Mouse (Mus musculus): ENCODE data around the gene Gm13277. TPM values are rescaled to one million over a fixed set of nuclear protein-coding genes. Genes with fewer than 3 reads are reported as not detected.
A peak's percentile ranks its signal among the peaks of the same experiment; 100 is the strongest.
"Not testable (repeated sequence)": the region's sequence is repeated elsewhere in the genome, so short reads cannot be mapped to it uniquely, and the experiment has no call there.

Gm13277 gene
- not detected for total RNA-seq (2022)

DNA sequence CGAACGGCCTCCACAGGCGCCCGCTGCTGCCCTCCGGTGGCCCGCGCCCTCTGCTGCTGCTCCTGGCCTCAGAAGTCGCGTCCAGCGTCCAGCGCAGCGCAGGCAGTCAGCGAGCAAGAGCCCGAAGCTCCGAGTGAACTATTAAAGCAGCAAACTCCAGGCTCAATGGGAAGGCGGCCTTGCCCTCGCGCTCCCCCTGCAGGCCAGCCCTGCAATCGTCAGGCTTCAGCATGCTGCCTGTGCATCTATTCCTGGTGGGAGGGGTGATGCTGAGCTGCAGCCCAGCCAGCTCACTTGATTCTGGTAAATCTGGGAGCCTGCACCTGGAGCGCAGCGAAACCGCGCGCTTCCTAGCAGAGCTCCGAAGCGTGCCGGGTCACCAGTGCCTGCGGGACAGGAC is at the start of gene Gm13277:
Gene Gm13277, plus strand, starts transcription at position 231 of the 400 bp plus-strand sequence.
- peak; percentile 68 for DNase-seq (ENCODE audit: low spot score)

DNA sequence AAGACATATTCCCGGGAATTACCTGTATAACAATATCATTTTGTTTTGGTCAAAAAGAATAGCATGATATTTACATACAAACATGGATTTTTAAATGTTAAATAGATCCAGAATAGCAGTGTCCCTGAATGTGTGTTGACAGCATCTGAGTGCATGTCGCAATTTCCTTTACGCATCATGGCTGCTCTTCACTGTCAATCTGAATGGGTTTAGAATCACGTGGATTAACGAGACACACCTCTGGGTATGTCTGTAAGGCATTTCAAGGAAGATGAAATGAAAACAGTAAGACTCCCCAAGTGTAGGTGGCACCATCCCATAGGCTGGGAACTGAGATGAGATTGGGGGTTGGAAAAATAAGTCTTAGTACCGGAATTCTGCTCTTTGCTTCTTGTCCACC is 49.4 kb upstream of the Gm13277 start:
- DNase-seq (ENCODE audit: low spot score), result no peak

DNA sequence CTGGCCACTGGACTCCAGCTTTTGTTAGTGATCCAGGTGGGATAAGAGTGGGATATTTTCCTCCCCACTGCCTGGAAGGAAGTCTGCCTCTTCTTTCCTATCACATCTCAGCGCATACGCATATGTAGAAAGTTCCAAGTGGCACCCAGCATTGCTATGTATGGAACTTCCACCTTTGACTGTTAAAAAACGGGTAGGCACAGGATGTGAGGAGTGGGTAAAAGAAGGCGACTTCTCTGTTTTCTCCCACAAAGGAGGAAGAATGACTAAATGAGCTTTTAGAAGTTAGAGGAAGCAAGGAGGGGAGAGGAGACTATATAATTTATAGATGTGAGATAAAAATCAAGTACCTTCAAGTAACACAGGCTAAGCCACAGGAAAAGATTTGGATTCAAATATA is 47.0 kb upstream of the Gm13277 start:
- no peak for DNase-seq (ENCODE audit: low spot score)

DNA sequence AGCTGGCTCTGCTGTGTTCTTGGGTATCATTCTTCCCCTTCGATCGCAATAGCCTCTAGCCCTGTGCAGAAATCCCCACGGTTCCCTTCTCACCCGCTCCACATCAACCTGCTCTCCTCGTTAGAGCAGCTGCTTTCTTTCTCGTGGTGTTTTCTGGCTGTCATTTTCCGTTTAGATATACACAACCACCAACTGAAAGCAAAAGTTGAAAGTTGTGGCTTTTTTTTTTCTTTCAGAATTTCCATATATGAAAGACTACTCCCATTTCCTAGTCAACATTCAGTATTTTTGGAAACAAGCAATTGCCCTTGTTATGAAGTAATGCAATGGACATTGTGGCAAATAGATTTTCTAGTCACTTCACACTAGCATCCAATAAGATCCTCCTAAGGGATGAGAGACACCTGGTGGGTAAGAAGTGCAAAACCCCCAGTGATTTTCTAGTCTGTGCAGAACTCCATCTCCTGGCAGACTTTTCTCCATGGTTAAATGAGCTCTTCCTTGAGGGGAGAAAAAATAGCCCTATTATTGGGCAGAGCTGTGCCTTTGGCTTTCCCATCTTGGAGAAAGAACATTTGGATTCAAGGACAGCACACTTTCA is 45.6 kb upstream of the Gm13277 start:
- no peak for DNase-seq (ENCODE audit: low spot score)

DNA sequence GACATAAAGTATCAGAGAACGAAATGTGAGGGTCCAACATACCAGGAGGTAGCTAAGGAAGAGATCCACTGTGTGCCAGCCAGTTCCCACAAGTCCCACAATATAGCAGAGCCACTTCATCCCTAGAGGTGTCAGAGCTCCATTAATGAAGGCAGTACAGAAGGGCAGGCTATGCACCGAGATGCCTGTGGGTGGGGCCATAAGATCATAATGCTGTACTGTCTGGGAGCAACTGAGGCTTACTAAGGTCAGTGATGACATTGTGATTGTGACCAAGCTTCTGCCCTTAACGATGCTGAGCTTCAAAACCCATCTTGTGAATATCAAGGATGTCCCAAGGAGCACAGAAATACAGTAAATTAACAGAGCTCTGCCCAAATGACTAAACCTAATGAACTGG is 44.2 kb upstream of the Gm13277 start:
- DNase-seq (ENCODE audit: low spot score), result no peak

DNA sequence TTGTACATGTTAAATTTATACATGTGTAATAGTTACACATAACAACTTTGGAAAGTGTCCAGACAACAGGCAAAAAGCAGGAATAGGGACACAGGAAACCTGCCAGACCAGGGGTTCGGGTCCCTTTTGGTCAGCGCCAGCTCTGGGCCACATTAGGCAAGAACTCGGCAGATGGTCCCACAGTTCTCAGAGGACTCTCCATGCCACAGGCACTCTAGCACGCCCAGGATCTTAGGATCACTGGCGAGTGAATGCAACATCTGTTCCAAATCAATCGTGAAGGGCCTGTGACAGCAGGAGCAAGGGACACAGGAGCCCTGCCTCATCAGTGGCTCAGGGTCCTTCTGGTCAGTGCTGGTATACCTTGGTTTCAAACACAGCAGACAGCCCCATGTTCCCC is 38.5 kb upstream of the Gm13277 start:
- no peak for DNase-seq (ENCODE audit: low spot score)

DNA sequence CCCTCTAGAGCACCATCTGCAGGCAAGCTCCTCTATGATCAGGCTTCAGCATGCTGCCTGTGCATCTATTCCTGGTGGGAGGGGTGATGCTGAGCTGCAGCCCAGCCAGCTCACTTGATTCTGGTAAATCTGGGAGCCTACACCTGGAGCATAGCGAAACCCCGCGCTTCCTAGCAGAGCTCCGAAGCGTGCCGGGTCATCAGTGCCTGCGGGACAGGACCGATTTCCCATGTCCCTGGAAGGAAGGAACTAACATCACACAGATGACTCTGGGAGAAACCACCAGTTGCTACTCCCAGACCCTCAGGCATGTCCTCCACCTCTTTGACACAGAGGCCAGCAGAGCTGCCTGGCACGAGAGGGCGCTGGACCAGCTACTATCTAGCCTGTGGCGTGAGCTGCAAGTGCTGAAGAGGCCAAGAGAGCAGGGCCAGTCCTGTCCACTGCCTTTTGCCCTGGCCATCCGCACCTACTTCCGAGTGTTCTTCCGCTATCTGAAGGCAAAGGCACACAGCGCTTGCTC is 33.6 kb upstream of the Gm13277 start, which contains the start of gene Gm13271:
Gene Gm13271, plus strand, starts transcription at position 51 of the 523 bp plus-strand sequence.
- DNase-seq (ENCODE audit: low spot score), result peak; percentile 66

DNA sequence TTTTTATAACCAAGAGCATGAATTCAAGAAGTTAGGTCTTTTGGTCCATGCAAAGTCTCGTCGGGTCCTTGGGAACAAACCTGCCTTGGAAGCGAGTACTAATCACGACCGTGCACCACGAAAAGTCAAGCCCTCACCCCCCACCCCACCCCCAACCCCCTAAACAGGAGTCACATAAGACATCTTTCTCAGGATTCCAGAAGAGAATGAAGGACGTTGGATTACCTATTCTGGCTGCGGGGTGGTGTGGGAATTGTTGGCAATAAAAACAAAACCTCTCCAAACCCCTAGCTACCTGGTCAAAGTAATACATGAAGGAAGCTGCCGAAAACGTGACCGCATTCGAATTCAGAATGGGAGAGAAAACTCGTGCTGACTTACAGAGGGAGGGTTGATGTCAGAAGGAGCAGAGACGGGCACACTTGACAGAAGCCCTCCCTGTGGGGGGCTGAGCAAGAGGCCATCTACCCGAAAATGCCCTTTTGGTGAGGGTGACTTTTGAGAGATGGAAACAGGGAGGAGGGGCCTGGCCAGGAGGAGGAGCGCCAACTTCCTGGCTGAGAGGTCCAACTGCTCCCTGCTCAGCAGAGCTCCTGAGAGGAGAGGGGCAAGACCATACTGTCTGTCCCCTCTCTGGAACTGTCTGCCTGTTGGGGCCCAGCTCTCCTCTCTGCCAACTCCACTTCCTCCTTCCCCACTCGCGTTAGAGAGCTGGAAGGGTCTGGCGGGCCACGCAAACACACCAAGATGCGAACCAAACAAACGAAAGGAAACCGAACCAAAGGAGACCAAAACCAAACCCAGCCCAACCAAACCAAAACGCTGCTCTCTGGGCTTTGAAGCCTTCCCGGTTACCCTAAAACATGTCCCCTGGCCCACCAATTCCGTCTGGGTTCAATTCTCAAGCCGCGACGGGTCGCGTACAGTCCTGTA is 31.6 kb upstream of the Gm13277 start:
- DNase-seq (ENCODE audit: low spot score), result not testable (repeated sequence)

DNA sequence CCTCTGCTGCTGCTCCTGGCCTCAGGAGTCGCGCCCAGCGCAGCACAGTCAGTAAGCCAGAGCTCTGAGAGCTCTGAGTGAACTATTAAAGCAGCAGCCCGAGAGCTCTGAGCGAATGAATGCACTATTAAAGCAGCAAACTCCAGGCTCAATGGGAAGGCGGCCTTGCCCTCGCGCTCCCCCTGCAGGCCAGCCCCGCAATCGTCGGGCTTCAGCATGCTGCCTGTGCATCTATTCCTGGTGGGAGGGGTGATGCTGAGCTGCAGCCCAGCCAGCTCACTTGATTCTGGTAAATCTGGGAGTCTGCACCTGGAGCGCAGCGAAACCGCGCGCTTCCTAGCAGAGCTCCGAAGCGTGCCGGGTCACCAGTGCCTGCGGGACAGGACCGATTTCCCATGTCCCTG is 30.8 kb upstream of the Gm13277 start:
- DNase-seq (ENCODE audit: low spot score), result peak; percentile 90

DNA sequence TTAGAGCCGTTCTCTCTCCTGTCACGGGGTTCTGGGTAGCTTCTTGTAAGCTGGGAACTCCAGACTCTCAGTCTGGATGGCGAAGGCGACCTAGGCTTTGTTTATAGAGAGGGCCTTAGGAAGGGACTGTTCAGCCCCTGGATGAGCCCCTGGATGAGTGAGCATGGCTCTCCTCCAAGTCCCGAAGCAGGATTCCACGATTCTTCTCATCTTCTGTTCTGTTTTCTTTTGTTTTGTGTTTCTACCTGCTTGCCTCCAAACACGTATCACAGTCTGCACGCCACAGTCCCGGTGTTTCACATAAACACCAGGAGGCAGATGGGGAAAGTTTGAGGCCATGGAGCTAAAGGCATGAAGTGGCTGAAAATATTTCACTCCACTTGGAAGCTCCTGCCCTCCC is 29.7 kb upstream of the Gm13277 start:
- DNase-seq (ENCODE audit: low spot score), result not testable (repeated sequence)

DNA sequence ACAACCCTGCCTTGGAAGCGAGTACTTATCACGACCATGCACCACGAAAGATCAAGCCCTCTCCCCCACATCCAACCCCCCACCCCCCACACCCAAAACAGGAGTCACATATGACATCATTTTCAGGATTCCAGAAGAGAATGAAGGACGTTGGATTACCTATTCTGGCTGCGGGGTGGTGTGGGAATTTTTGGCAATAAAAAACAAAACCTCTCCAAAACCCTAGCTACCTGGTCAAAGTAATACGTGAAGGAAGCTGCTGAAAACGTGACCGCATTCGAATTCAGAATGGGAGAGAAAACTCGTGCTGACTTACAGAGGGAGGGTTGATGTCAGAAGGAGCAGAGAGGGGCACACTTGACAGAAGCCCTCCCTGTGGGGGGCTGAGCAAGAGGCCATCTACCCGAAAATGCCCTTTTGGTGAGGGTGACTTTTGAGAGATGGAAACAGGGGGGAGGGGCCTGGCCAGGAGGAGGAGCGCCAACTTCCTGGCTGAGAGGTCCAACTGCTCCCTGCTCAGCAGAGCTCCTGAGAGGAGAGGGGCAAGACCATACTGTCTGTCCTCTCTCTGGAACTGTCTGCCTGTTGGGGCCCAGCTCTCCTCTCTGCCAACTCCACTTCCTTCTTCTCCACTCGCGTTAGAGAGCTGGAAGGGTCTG is 28.7 kb upstream of the Gm13277 start, which contains the start of gene Gm13283:
Gene Gm13283, plus strand, starts transcription at position 510 of the 659 bp plus-strand sequence.
- DNase-seq (ENCODE audit: low spot score), result peak; percentile 36

DNA sequence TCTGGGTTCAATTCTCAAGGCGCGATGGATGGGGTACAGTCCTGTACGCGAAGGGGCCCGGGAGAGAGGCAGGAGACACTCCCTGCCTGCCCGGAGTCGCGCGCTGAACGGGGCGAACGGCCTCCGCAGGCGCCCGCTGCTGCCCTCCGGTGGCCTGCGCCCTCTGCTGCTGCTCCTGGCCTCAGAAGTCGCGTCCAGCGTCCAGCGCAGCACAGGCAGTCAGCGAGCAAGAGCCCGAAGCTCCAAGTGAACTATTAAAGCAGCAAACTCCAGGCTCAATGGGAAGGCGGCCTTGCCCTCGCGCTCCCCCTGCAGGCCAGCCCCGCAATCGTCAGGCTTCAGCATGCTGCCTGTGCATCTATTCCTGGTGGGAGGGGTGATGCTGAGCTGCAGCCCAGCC is 28.0 kb upstream of the Gm13277 start:
- peak; percentile 82 for DNase-seq (ENCODE audit: low spot score)

DNA sequence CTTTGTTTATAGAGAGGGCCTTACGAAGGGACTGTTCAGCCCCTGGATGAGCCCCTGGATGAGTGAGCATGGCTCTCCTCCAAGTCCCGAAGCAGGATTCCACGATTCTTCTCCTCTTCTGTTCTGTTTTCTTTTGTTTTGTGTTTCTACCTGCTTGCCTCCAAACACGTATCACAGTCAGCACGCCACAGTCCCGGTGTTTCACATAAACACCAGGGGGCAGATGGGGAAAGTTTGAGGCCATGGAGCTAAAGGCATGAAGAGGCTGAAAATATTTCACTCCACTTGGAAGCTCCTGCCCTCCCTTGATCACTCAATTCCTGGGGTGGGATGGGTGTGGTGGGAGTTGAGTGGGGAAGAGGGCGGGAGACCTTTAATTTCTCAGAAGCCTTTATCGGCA is 26.7 kb upstream of the Gm13277 start:
- peak; percentile 53 for DNase-seq (ENCODE audit: low spot score)

DNA sequence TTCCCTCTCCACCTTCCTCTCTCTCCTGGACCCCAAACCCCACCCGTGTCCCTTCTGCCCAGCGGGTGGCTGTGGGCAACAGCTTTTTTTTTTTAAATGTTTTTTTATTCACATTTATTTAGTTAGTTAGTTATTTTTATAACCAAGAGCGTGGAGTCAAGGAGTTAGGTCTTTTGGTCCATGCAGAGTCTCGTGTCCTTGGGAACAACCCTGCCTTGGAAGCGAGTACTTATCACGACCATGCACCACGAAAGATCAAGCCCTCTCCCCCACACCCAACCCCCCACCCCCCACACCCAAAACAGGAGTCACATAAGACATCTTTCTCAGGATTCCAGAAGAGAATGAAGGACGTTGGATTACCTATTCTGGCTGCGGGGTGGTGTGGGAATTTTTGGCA is 26.1 kb upstream of the Gm13277 start:
- DNase-seq (ENCODE audit: low spot score), result not testable (repeated sequence)

DNA sequence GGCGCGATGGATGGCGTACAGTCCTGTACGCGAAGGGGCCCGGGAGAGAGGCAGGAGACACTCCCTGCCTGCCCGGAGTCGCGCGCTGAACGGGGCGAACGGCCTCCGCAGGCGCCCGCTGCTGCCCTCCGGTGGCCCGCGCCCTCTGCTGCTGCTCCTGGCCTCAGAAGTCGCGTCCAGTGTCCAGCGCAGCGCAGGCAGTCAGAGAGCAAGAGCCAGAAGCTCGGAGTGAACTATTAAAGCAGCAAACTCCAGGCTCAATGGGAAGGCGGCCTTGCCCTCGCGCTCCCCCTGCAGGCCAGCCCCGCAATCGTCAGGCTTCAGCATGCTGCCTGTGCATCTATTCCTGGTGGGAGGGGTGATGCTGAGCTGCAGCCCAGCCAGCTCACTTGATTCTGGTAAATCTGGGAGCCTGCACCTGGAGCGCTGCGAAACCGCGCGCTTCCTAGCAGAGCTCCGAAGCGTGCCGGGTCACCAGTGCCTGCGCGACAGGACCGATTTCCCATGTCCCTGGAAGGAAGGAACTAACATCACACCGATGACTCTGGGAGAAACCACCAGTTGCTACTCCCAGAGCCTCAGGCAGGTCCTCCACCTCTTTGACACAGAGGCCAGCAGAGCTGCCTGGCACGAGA is 24.9 kb upstream of the Gm13277 start:
- DNase-seq (ENCODE audit: low spot score), result peak; percentile 67

DNA sequence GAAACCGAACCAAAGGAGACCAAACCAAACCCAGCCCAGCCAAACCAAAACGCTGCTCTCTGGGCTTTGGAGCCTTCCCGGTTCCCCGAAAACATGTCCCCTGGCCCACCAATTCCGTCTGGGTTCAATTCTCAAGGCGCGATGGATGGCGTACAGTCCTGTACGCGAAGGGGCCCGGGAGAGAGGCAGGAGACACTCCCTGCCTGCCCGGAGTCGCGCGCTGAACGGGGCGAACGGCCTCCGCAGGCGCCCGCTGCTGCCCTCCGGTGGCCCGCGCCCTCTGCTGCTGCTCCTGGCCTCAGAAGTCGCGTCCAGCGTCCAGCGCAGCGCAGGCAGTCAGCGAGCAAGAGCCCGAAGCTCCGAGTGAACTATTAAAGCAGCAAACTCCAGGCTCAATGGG is 14.9 kb upstream of the Gm13277 start, which contains the start of gene Gm13290:
Gene Gm13290, plus strand, starts transcription at position 301 of the 400 bp plus-strand sequence.
- not testable (repeated sequence) for DNase-seq (ENCODE audit: low spot score)

DNA sequence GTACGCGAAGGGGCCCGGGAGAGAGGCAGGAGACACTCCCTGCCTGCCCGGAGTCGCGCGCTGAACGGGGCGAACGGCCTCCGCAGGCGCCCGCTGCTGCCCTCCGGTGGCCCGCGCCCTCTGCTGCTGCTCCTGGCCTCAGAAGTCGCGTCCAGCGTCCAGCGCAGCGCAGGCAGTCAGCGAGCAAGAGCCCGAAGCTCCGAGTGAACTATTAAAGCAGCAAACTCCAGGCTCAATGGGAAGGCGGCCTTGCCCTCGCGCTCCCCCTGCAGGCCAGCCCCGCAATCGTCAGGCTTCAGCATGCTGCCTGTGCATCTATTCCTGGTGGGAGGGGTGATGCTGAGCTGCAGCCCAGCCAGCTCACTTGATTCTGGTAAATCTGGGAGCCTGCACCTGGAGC is 11.8 kb upstream of the Gm13277 start, which contains the start of gene Gm13289:
Gene Gm13289, plus strand, starts transcription at position 301 of the 400 bp plus-strand sequence.
- DNase-seq (ENCODE audit: low spot score), result not testable (repeated sequence)

DNA sequence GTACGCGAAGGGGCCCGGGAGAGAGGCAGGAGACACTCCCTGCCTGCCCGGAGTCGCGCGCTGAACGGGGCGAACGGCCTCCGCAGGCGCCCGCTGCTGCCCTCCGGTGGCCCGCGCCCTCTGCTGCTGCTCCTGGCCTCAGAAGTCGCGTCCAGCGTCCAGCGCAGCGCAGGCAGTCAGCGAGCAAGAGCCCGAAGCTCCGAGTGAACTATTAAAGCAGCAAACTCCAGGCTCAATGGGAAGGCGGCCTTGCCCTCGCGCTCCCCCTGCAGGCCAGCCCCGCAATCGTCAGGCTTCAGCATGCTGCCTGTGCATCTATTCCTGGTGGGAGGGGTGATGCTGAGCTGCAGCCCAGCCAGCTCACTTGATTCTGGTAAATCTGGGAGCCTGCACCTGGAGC is 8.9 kb upstream of the Gm13277 start, which contains the start of gene Gm13272:
Gene Gm13272, plus strand, starts transcription at position 301 of the 400 bp plus-strand sequence.
- DNase-seq (ENCODE audit: low spot score), result not testable (repeated sequence)

DNA sequence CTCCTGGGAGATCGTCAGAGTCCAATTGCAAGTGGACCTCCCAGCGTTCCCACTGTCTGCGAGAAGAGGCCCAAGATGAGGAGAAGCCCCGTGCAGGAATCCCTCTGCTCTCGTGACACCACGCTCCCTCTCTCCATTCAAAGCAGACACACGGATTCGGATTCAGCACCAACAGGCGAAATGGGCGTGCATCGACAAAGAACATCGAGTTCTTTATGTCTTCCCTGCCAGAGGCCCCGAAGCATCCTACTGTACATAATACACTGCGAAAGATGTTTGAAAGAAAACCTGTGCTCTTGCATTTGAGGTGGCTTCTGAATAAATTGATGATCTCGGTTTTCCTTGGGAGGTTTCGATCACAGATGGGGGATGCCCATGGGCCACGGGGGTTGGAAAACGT is 8.1 kb upstream of the Gm13277 start:
- DNase-seq (ENCODE audit: low spot score), result not testable (repeated sequence)

DNA sequence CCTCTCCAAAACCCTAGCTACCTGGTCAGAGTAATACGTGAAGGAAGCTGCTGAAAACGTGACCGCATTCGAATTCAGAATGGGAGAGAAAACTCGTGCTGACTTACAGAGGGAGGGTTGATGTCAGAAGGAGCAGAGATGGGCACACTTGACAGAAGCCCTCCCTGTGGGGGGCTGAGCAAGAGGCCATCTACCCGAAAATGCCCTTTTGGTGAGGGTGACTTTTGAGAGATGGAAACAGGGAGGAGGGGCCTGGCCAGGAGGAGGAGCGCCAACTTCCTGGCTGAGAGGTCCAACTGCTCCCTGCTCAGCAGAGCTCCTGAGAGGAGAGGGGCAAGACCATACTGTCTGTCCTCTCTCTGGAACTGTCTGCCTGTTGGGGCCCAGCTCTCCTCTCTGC is 6.6 kb upstream of the Gm13277 start, which contains the start of gene Ifnz:
Gene Ifnz, plus strand, starts transcription at position 301 of the 400 bp plus-strand sequence.
- not testable (repeated sequence) for DNase-seq (ENCODE audit: low spot score)

DNA sequence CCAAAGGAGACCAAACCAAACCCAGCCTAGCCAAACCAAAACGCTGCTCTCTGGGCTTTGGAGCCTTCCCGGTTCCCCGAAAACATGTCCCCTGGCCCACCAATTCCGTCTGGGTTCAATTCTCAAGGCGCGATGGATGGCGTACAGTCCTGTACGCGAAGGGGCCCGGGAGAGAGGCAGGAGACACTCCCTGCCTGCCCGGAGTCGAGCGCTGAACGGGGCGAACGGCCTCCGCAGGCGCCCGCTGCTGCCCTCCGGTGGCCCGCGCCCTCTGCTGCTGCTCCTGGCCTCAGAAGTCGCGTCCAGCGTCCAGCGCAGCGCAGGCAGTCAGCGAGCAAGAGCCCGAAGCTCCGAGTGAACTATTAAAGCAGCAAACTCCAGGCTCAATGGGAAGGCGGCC is 6.1 kb upstream of the Gm13277 start:
- not testable (repeated sequence) for DNase-seq (ENCODE audit: low spot score)

Data from heart, adult 8-10 months (tissue).